Mouse (Mus musculus): ENCODE data around the gene Gper1. TPM values are rescaled to one million over a fixed set of nuclear protein-coding genes. Genes with fewer than 3 reads are reported as not detected.
A peak's percentile ranks its signal among the peaks of the same experiment; 100 is the strongest.

Gene Gper1
- polyA plus RNA-seq, 1 experiment from 2014 or later = 0.90 TPM

DNA sequence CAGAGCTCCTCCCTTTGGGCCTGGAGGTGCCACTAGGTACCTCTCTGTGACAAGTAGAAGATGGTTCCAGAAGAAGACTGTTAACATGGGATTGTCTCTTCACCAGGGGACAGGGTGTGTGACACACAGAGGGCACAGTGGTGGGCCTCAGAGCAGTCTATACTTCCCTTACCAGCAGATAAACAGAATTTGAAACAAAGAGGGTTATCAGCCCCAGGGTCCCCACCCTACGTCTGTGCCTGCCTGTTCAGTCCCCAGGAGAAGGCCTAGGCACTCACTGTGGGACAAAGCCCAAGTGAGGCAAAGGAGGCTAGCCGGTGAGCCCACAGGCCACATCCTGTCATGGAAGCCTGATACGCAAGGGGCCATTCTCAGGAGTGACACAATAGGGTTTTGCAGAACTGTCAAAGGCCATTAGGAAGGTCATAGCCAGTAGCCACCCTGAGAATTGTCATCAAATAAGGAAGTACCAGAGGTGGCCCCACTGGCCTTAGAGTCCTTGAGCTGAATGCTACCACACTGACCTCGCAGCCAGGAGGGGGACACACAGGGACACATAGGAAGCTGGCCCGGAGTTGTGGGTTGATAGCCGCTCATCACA is 18.1 kb upstream of the Gper1 start, which contains the start of gene C130050O18Rik:
Gene C130050O18Rik (plus strand): TSS at position 480 of the 601 bp plus-strand sequence.
- Histone ChIP-seq H3K4me2 (no peak within 1 kb of the TSS), H3K27ac (replicated peaks) (0 out of 2 replicates have a peak within 1 kb of the TSS, but pooled peaks have one; percentile 15), H3K9ac (0 out of 2 replicates have a peak within 1 kb of the TSS, but pooled peaks have one; percentile 50), H3K4me3 (no peak within 1 kb of the TSS), H3K4me1 (peaks cover 43% of the 10 kb centered on the region), H3K9me3 (no peaks in the 10 kb centered on the region), H3K27me3 (replicated peaks) (peaks cover 15% of the 10 kb centered on the region; the same call in 1 of the 2 replicates), H3K36me3 (no peaks in the 10 kb centered on the region)
- whole genome bisulfite sequencing = 68% methylated on average over 6 of the region's 6 CpGs
- ATAC-seq (ENCODE audit: extremely low read depth, insufficient number of reproducible peaks, low FRiP score, low TSS enrichment) = no peak

DNA sequence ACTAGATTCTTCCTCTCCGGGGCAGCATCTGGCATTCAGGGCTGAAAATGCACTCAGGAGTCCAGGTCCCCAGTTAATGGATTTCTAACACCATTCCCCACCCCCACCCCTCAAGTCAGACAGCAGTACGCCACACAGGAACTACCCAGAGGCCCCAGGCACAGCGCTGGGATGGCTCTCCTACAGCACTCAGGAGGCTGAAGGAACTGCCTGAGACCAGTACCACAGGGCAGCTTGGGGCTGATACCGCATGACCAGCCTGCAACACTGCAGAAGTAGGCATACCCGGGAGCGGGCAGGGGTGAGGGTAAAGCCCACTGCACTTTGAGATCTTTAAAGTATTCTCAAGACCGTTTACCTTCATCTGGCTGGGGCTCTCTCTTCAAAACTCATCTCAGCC is 17.5 kb upstream of the Gper1 start:
- 67% methylated on average over 7 of the region's 7 CpGs for WGBS
- Histone ChIP-seq H3K4me2 (no peak overlapping the region), H3K36me3 (no peaks in the 10 kb centered on the region), H3K9me3 (no peaks in the 10 kb centered on the region), H3K4me1 (peaks cover 49% of the 10 kb centered on the region), H3K4me3 (no peak overlapping the region), H3K9ac (0 out of 2 replicates have a peak overlapping the region, but pooled peaks have one; percentile 50), H3K27ac (replicated peaks) (0 out of 2 replicates have a peak overlapping the region, but pooled peaks have one; percentile 15), H3K27me3 (replicated peaks) (peaks cover 15% of the 10 kb centered on the region; the same call in 1 of the 2 replicates)
- no peak for ATAC-seq (ENCODE audit: extremely low read depth, insufficient number of reproducible peaks, low FRiP score, low TSS enrichment)

DNA sequence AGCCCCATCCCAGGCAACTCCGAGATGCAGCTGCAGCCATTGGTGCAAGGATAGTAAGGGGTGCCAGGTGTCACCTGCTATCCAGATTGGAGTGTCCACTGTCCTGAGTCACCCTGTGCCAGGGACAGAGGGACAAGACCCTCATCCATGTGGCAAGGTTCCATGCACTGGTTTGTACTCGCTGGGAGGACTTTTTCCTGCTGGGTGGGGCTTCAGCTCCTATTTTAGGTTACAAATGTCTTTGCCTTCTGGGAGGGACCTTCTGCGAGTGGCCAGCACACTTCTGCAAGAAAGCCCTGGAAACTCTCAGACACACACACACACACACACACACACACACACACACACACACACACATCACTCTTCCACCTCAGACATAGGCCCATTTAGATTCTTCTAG is 17.0 kb upstream of the Gper1 start:
- no peaks in the 10 kb centered on the region for H3K36me3 ChIP-seq
- WGBS = 54% methylated on average over 3 of the region's 3 CpGs
- no peak overlapping the region for H3K4me2 ChIP-seq
- no peak overlapping the region for H3K4me3 ChIP-seq
- H3K4me1 ChIP-seq = peaks cover 50% of the 10 kb centered on the region
- H3K27ac ChIP-seq (replicated peaks) = no peak overlapping the region
- H3K9ac ChIP-seq = no peak overlapping the region
- no peak for ATAC-seq (ENCODE audit: extremely low read depth, insufficient number of reproducible peaks, low FRiP score, low TSS enrichment)
- no peaks in the 10 kb centered on the region for H3K9me3 ChIP-seq
- peaks cover 18% of the 10 kb centered on the region; the same call in 1 of the 2 replicates for H3K27me3 ChIP-seq (replicated peaks)

DNA sequence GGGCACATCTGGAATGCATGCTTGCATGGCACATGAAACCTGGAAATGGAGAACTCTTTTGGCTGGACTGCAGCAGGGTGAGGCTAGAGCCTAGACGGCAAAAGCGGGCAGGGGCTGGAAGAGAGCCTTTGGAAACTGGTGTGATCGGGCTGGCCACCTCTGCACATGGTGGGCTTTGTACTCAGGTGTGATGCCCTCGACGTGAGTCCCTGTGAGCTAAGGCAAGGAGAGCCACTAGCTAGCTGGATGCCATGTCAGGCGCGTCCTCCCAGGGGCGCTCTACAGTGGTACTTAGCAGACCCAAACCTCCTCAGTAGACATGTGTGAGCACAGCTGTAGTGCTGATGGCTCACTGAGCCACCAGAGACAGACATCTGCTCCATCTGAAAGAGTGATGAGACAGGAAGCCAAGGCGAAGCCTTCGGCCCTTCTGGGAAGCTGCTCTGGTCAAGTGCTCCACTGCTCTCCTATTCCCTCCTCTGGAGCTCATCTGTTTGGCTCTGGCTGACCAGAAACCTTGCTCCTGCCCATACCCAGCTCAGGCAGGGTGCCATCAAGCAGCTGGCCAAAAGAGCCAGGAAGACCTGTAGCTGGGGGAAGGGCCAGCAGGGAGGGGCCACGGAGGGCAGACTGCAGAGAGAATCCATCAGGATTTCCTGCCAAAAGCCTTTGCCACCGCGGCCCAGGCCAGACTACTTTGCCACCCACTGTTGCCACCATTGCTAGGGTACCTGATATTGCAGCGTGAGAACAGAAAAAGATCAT is 15.6 kb upstream of the Gper1 start:
- peaks cover 29% of the 10 kb centered on the region for H3K27me3 ChIP-seq (replicated peaks)
- no peak overlapping the region for H3K27ac ChIP-seq (replicated peaks)
- H3K4me2 ChIP-seq = no peak overlapping the region
- H3K36me3 ChIP-seq = no peaks in the 10 kb centered on the region
- no peak overlapping the region for H3K4me3 ChIP-seq
- H3K9ac ChIP-seq = no peak overlapping the region
- no peak for ATAC-seq (ENCODE audit: extremely low read depth, insufficient number of reproducible peaks, low FRiP score, low TSS enrichment)
- WGBS = 83% methylated on average over 14 of the region's 14 CpGs
- peaks cover 50% of the 10 kb centered on the region for H3K4me1 ChIP-seq
- no peaks in the 10 kb centered on the region for H3K9me3 ChIP-seq

DNA sequence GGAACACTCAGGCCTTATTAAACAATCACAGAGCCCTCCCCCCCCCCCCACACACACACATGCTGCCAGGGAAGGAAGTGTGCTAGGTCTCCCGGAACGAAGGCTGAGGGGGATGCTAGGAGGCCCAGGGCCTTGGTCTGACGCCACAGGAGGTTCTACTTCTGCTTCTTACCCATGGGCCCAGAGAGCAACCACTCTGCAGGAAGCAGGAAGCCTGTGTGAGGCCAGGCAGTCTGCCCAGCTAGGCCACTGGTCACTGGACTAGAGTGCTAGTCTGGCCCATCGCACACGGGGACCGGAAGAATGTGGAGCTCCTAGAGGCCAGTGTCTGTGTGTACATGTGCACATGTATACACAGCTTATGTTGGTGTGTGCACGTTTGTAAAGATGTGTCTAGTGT is 14.4 kb upstream of the Gper1 start:
- H3K27me3 ChIP-seq (replicated peaks) = peaks cover 41% of the 10 kb centered on the region
- WGBS = 79% methylated on average over 7 of the region's 7 CpGs
- no peaks in the 10 kb centered on the region for H3K36me3 ChIP-seq
- H3K9me3 ChIP-seq = no peaks in the 10 kb centered on the region
- H3K4me1 ChIP-seq = peaks cover 50% of the 10 kb centered on the region
- H3K4me2 ChIP-seq = no peak overlapping the region
- peak overlapping the region; percentile 6; the same call in 1 of the 2 replicates for H3K27ac ChIP-seq (replicated peaks)
- H3K9ac ChIP-seq = no peak overlapping the region
- no peak for ATAC-seq (ENCODE audit: extremely low read depth, insufficient number of reproducible peaks, low FRiP score, low TSS enrichment)
- no peak overlapping the region for H3K4me3 ChIP-seq

DNA sequence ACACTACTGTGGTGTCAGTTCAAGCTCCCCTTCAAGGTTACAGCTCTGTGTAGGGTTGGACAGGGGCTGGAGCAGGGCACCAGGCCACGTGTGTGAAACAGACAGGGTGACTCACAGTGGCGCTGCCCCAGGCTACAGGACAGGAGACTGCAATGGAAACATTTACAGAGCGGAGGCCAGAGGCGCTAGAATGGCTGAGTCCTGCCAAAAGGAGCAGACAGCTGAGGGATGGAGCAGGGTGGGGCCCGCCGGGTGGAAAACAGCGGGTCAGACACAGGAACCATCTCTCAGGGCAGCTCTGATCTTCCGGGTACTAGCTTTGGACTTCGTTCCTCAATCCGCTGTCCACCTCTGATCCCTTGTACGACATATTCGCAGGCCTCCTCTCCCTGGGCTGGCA is 13.5 kb upstream of the Gper1 start:
- Histone ChIP-seq H3K4me2 (no peak overlapping the region), H3K27ac (replicated peaks) (peak overlapping the region; percentile 64), H3K27me3 (replicated peaks) (peaks cover 47% of the 10 kb centered on the region), H3K9me3 (no peaks in the 10 kb centered on the region), H3K36me3 (peaks cover 3% of the 10 kb centered on the region; the same call in 1 of the 2 replicates), H3K4me1 (peaks cover 50% of the 10 kb centered on the region), H3K4me3 (no peak overlapping the region), H3K9ac (no peak overlapping the region)
- peak; percentile 48 for ATAC-seq (ENCODE audit: extremely low read depth, insufficient number of reproducible peaks, low FRiP score, low TSS enrichment)
- WGBS = 47% methylated on average over 12 of the region's 12 CpGs

DNA sequence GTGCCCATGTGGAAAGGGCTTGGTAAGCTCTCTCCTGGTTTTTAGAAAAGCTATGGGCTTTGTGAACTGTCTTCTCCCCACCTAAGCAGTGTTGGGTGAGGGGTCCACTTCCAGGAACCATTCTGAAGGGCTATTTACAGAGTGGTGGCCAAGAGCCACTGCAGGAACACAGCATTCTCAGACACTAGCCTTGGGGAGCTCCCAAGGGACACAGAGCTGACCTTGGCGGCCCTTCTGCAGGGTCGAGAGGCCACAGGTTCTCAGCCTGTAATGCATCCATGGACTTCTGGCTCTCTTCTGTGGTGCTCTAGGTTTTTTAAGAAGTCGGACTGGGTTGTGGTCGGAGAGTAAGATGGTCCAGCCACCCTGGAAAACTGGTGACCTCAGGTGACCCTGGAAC is 12.9 kb upstream of the Gper1 start:
- ATAC-seq (ENCODE audit: extremely low read depth, insufficient number of reproducible peaks, low FRiP score, low TSS enrichment) = no peak
- H3K9ac ChIP-seq = no peak overlapping the region
- H3K27ac ChIP-seq (replicated peaks) = peak overlapping the region; percentile 64; the same call in 1 of the 2 replicates
- H3K36me3 ChIP-seq = peaks cover 7% of the 10 kb centered on the region; the same call in 1 of the 2 replicates
- no peaks in the 10 kb centered on the region for H3K9me3 ChIP-seq
- no peak overlapping the region for H3K4me3 ChIP-seq
- H3K4me1 ChIP-seq = peaks cover 44% of the 10 kb centered on the region
- 88% methylated on average over 4 of the region's 4 CpGs for WGBS
- no peak overlapping the region for H3K4me2 ChIP-seq
- peaks cover 54% of the 10 kb centered on the region for H3K27me3 ChIP-seq (replicated peaks)

DNA sequence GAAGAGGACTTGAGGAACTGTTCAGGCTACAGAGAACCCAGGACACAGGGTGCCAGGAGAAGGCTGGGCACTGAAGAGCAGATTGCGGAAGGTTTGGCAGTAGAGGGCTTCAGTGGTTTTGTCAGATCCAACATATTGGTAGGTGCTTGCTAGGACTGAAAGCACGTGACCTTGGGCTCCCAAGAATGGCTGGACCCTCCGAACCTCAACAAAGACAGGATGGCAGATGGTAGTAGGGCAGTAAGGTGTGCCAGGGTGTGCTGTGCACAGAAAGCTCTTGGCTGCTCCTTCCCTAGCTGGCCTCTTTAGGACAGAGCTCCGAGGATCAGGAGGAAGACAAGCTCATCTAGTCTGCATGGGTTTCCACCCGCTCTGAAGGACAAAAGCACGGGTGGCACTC is 11.8 kb upstream of the Gper1 start:
- Histone ChIP-seq H3K36me3 (peaks cover 7% of the 10 kb centered on the region; the same call in 1 of the 2 replicates), H3K4me1 (peaks cover 33% of the 10 kb centered on the region), H3K4me2 (no peak overlapping the region), H3K9ac (no peak overlapping the region), H3K27me3 (replicated peaks) (peaks cover 64% of the 10 kb centered on the region), H3K9me3 (no peaks in the 10 kb centered on the region), H3K4me3 (no peak overlapping the region), H3K27ac (replicated peaks) (no peak overlapping the region)
- ATAC-seq (ENCODE audit: extremely low read depth, insufficient number of reproducible peaks, low FRiP score, low TSS enrichment) = no peak
- 88% methylated on average over 6 of the region's 6 CpGs for WGBS

DNA sequence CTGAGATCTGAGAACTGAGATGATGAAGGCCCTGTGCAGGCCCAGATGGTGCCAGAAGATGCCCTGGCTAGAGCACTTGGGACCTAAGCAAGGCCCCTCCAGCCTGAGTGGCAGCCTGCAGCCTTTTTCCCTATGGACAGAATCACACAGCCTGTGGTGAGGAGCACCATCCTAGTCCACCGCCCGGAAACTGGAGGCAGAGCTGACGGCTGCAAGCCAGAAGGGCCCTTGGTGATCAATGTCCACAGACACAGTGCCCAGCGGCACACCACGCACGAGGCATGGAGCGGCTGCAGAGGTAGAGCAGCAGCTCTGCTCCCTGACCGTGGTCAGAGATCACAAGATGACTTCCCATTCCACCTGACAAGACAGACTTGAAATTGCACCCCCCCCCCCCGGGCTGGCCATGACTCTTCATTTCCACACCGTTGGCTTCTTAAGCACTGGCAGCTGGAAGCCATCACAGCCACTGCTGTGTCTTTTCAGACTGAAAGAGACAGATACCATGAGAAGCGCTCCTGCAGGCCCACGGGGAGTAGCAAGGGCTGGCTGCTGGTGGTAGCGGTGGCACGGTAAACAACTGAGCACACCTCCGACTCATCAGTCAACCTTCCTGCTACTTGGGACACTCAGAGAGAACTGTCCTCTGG is 11.2 kb upstream of the Gper1 start:
- WGBS = 64% methylated on average over 15 of the region's 15 CpGs
- Histone ChIP-seq H3K36me3 (peaks cover 7% of the 10 kb centered on the region; the same call in 1 of the 2 replicates), H3K4me2 (no peak overlapping the region), H3K9me3 (no peaks in the 10 kb centered on the region; the same call in 1 of the 2 replicates), H3K4me3 (no peak overlapping the region), H3K27me3 (replicated peaks) (peaks cover 71% of the 10 kb centered on the region), H3K9ac (no peak overlapping the region), H3K27ac (replicated peaks) (no peak overlapping the region), H3K4me1 (peaks cover 30% of the 10 kb centered on the region)
- ATAC-seq (ENCODE audit: extremely low read depth, insufficient number of reproducible peaks, low FRiP score, low TSS enrichment) = no peak

DNA sequence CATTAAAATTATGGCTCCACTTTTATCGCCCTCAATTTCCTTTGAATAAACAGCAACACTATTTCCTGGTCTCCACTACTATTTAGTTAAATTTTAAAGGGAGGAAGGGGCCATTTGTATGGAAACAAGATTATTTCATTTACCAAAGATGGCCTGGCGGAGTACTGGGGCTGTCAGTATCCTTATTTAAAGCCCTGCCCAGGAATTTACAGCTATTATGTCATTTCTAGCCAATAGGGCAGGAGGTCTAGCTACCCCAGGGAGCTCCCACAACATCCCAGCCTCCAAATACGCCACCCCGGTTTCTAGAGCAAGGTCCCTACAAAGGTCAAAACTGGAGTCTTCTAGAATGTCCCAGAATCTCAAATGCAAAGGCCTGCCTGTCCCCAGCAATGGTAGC is 9.4 kb upstream of the Gper1 start:
- H3K4me2 ChIP-seq = no peak overlapping the region
- ATAC-seq (ENCODE audit: extremely low read depth, insufficient number of reproducible peaks, low FRiP score, low TSS enrichment) = no peak
- peaks cover 65% of the 10 kb centered on the region for H3K27me3 ChIP-seq (replicated peaks)
- peaks cover 7% of the 10 kb centered on the region; the same call in 1 of the 2 replicates for H3K36me3 ChIP-seq
- H3K9ac ChIP-seq = no peak overlapping the region
- no peaks in the 10 kb centered on the region; the same call in 1 of the 2 replicates for H3K9me3 ChIP-seq
- no peak overlapping the region for H3K27ac ChIP-seq (replicated peaks)
- 86% methylated on average over 4 of the region's 4 CpGs for WGBS
- H3K4me1 ChIP-seq = peaks cover 31% of the 10 kb centered on the region
- no peak overlapping the region for H3K4me3 ChIP-seq

DNA sequence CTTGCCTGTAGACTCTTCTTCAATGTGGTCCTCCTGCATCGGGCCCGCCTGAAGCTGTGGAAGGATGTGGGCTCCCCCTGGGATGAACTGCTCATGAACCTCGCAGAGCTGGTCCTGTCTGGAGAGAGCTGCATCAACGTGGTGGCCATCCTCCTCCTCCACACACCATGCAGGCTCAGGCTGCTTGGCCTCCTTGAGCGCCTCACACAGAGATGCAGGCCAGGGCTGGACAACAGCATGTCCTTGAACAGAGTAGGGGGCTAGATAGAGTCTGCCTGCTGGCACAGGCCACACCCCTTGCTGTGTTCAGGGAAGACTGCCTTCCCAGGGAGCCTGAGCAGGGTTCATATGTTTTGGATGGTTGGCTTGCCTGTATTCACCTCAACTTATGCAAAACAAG is 8.0 kb upstream of the Gper1 start:
- no peak overlapping the region for H3K27ac ChIP-seq (replicated peaks)
- no peak overlapping the region for H3K4me2 ChIP-seq
- peaks cover 72% of the 10 kb centered on the region for H3K27me3 ChIP-seq (replicated peaks)
- 84% methylated on average over 5 of the region's 5 CpGs for WGBS
- no peak for ATAC-seq (ENCODE audit: extremely low read depth, insufficient number of reproducible peaks, low FRiP score, low TSS enrichment)
- peaks cover 27% of the 10 kb centered on the region for H3K4me1 ChIP-seq
- no peaks in the 10 kb centered on the region; the same call in 1 of the 2 replicates for H3K9me3 ChIP-seq
- H3K36me3 ChIP-seq = peaks cover 7% of the 10 kb centered on the region; the same call in 1 of the 2 replicates
- H3K9ac ChIP-seq = no peak overlapping the region
- no peak overlapping the region for H3K4me3 ChIP-seq
